Mouse (Mus musculus): ENCODE measurements around the gene Ints3. TPM values are rescaled to one million over a fixed set of nuclear protein-coding genes. Genes with fewer than 3 reads are reported as not detected.

Ints3 gene
- polyA plus RNA-seq, 1 experiment from 2014 or later = 34.4 TPM

- H3K4me1 ChIP-seq (ENCODE audit: control insufficient read depth, insufficient read depth, low read length) = no peaks in the 10 kb centered on the region
- DNase-seq (ENCODE audit: low spot score, missing footprints) = peak; percentile 95
- H3K27ac ChIP-seq (ENCODE audit: low read depth, low read length) = no peak overlapping the region
- no peaks in the 10 kb centered on the region for H3K27me3 ChIP-seq (ENCODE audit: control insufficient read depth, insufficient read depth, low read length)
- H3K4me3 ChIP-seq (ENCODE audit: low read depth, low read length) = no peak overlapping the region
- 0 out of 2 replicates have a peak, but pooled peaks have one; percentile 59 for ATAC-seq (ENCODE audit: low FRiP score)
- no peak overlapping the region for H3K4me2 ChIP-seq
- H3K9me3 ChIP-seq (ENCODE audit: control insufficient read depth, low read length) = no peaks in the 10 kb centered on the region
- WGBS = 54% methylated on average over 5 of the region's 5 CpGs
- H3K9ac ChIP-seq (ENCODE audit: low read length) = no peak overlapping the region
- H3K36me3 ChIP-seq (ENCODE audit: control insufficient read depth, insufficient read depth, low read length) = peaks cover 28% of the 10 kb centered on the region
Observed at GRCm38 (mm10) chr3:90412312-90413010, 21.0 kb downstream of the Ints3 start.

- no peak overlapping the region for H3K27ac ChIP-seq (ENCODE audit: low read depth, low read length)
- H3K4me3 ChIP-seq (ENCODE audit: low read depth, low read length) = no peak overlapping the region
- H3K4me2 ChIP-seq = no peak overlapping the region
- 95% methylated on average over 3 of the region's 3 CpGs for WGBS
- no peaks in the 10 kb centered on the region for H3K4me1 ChIP-seq (ENCODE audit: control insufficient read depth, insufficient read depth, low read length)
- H3K36me3 ChIP-seq (ENCODE audit: control insufficient read depth, insufficient read depth, low read length) = peaks cover 39% of the 10 kb centered on the region
- H3K9ac ChIP-seq (ENCODE audit: low read length) = no peak overlapping the region
- DNase-seq (ENCODE audit: low spot score, missing footprints) (no peak), ATAC-seq (ENCODE audit: low FRiP score) (no peak)
- no peaks in the 10 kb centered on the region for H3K9me3 ChIP-seq (ENCODE audit: control insufficient read depth, low read length)
- no peaks in the 10 kb centered on the region for H3K27me3 ChIP-seq (ENCODE audit: control insufficient read depth, insufficient read depth, low read length)
Observed at GRCm38 (mm10) chr3:90408721-90409120, 24.7 kb downstream of the Ints3 start.

- ATAC-seq (ENCODE audit: low FRiP score) = no peak
- DNase-seq (ENCODE audit: low spot score, missing footprints) = no peak
- Histone ChIP-seq H3K9ac (ENCODE audit: low read length) (no peak overlapping the region), H3K4me3 (ENCODE audit: low read depth, low read length) (no peak overlapping the region), H3K36me3 (ENCODE audit: control insufficient read depth, insufficient read depth, low read length) (peaks cover 52% of the 10 kb centered on the region), H3K27me3 (ENCODE audit: control insufficient read depth, insufficient read depth, low read length) (no peaks in the 10 kb centered on the region), H3K27ac (ENCODE audit: low read depth, low read length) (no peak overlapping the region), H3K4me1 (ENCODE audit: control insufficient read depth, insufficient read depth, low read length) (no peaks in the 10 kb centered on the region), H3K4me2 (no peak overlapping the region), H3K9me3 (ENCODE audit: control insufficient read depth, low read length) (no peaks in the 10 kb centered on the region)
- WGBS = 91% methylated on average over 5 of the region's 5 CpGs
Observed at GRCm38 (mm10) chr3:90406414-90406813, 27.0 kb downstream of the Ints3 start.

GRCm38 (mm10) chr3:90404609-90405008, 28.8 kb downstream of the Ints3 start:
- no peaks in the 10 kb centered on the region for H3K9me3 ChIP-seq (ENCODE audit: control insufficient read depth, low read length)
- H3K27ac ChIP-seq (ENCODE audit: low read depth, low read length) = no peak overlapping the region
- 87% methylated on average over 4 of the region's 4 CpGs for whole genome bisulfite sequencing
- H3K27me3 ChIP-seq (ENCODE audit: control insufficient read depth, insufficient read depth, low read length) = no peaks in the 10 kb centered on the region
- DNase-seq (ENCODE audit: low spot score, missing footprints) (no peak), ATAC-seq (ENCODE audit: low FRiP score) (no peak)
- H3K9ac ChIP-seq (ENCODE audit: low read length) = no peak overlapping the region
- H3K4me3 ChIP-seq (ENCODE audit: low read depth, low read length) = no peak overlapping the region
- no peak overlapping the region for H3K4me2 ChIP-seq
- H3K4me1 ChIP-seq (ENCODE audit: control insufficient read depth, insufficient read depth, low read length) = no peaks in the 10 kb centered on the region
- H3K36me3 ChIP-seq (ENCODE audit: control insufficient read depth, insufficient read depth, low read length) = peaks cover 54% of the 10 kb centered on the region

- WGBS = 94% methylated on average over 3 of the region's 3 CpGs
- DNase-seq (ENCODE audit: low spot score, missing footprints) = no peak
- Histone ChIP-seq H3K9me3 (ENCODE audit: control insufficient read depth, low read length) (no peaks in the 10 kb centered on the region), H3K4me3 (ENCODE audit: low read depth, low read length) (no peak overlapping the region), H3K27me3 (ENCODE audit: control insufficient read depth, insufficient read depth, low read length) (no peaks in the 10 kb centered on the region), H3K36me3 (ENCODE audit: control insufficient read depth, insufficient read depth, low read length) (peaks cover 59% of the 10 kb centered on the region), H3K27ac (ENCODE audit: low read depth, low read length) (no peak overlapping the region), H3K9ac (ENCODE audit: low read length) (no peak overlapping the region), H3K4me2 (no peak overlapping the region), H3K4me1 (ENCODE audit: control insufficient read depth, insufficient read depth, low read length) (no peaks in the 10 kb centered on the region)
- no peak for ATAC-seq (ENCODE audit: low FRiP score)
Observed at GRCm38 (mm10) chr3:90404121-90404520, 29.3 kb downstream of the Ints3 start.

- Histone ChIP-seq H3K36me3 (ENCODE audit: control insufficient read depth, insufficient read depth, low read length) (peaks cover 47% of the 10 kb centered on the region), H3K27me3 (ENCODE audit: control insufficient read depth, insufficient read depth, low read length) (no peaks in the 10 kb centered on the region), H3K4me2 (no peak overlapping the region), H3K9ac (ENCODE audit: low read length) (no peak overlapping the region), H3K4me3 (ENCODE audit: low read depth, low read length) (no peak overlapping the region), H3K4me1 (ENCODE audit: control insufficient read depth, insufficient read depth, low read length) (no peaks in the 10 kb centered on the region), H3K9me3 (ENCODE audit: control insufficient read depth, low read length) (no peaks in the 10 kb centered on the region), H3K27ac (ENCODE audit: low read depth, low read length) (no peak overlapping the region)
- no peak for ATAC-seq (ENCODE audit: low FRiP score)
- 79% methylated on average over 4 of the region's 4 CpGs for WGBS
- no peak for DNase-seq (ENCODE audit: low spot score, missing footprints)
Observed at GRCm38 (mm10) chr3:90400993-90401392, 32.4 kb downstream of the Ints3 start.

- Histone ChIP-seq H3K27ac (ENCODE audit: low read depth, low read length) (no peak overlapping the region), H3K27me3 (ENCODE audit: control insufficient read depth, insufficient read depth, low read length) (no peaks in the 10 kb centered on the region), H3K4me2 (no peak overlapping the region), H3K9me3 (ENCODE audit: control insufficient read depth, low read length) (no peaks in the 10 kb centered on the region), H3K4me1 (ENCODE audit: control insufficient read depth, insufficient read depth, low read length) (no peaks in the 10 kb centered on the region), H3K9ac (ENCODE audit: low read length) (no peak overlapping the region), H3K4me3 (ENCODE audit: low read depth, low read length) (no peak overlapping the region), H3K36me3 (ENCODE audit: control insufficient read depth, insufficient read depth, low read length) (peaks cover 51% of the 10 kb centered on the region)
- no peak for ATAC-seq (ENCODE audit: low FRiP score)
- WGBS = 89% methylated on average over 3 of the region's 3 CpGs
- DNase-seq (ENCODE audit: low spot score, missing footprints) = no peak
Observed at GRCm38 (mm10) chr3:90395629-90396028, 37.8 kb downstream of the Ints3 start.

GRCm38 (mm10) chr3:90392661-90393060, 40.8 kb downstream of the Ints3 start:
- Histone ChIP-seq H3K27ac (ENCODE audit: low read depth, low read length) (no peak overlapping the region), H3K9me3 (ENCODE audit: control insufficient read depth, low read length) (no peaks in the 10 kb centered on the region), H3K4me2 (no peak overlapping the region), H3K4me3 (ENCODE audit: low read depth, low read length) (no peak overlapping the region), H3K36me3 (ENCODE audit: control insufficient read depth, insufficient read depth, low read length) (peaks cover 36% of the 10 kb centered on the region), H3K4me1 (ENCODE audit: control insufficient read depth, insufficient read depth, low read length) (peaks cover 14% of the 10 kb centered on the region), H3K9ac (ENCODE audit: low read length) (no peak overlapping the region), H3K27me3 (ENCODE audit: control insufficient read depth, insufficient read depth, low read length) (peaks cover 2% of the 10 kb centered on the region)
- 92% methylated on average over 3 of the region's 3 CpGs for WGBS
- no peak for ATAC-seq (ENCODE audit: low FRiP score)
- DNase-seq (ENCODE audit: low spot score, missing footprints) = no peak

GRCm38 (mm10) chr3:90391941-90392340, 41.5 kb downstream of the Ints3 start:
- peaks cover 14% of the 10 kb centered on the region for H3K4me1 ChIP-seq (ENCODE audit: control insufficient read depth, insufficient read depth, low read length)
- H3K9ac ChIP-seq (ENCODE audit: low read length) = no peak overlapping the region
- 87% methylated on average over 8 of the region's 8 CpGs for WGBS
- no peak overlapping the region for H3K4me3 ChIP-seq (ENCODE audit: low read depth, low read length)
- peaks cover 2% of the 10 kb centered on the region for H3K27me3 ChIP-seq (ENCODE audit: control insufficient read depth, insufficient read depth, low read length)
- no peak overlapping the region for H3K4me2 ChIP-seq
- no peak for DNase-seq (ENCODE audit: low spot score, missing footprints)
- H3K9me3 ChIP-seq (ENCODE audit: control insufficient read depth, low read length) = no peaks in the 10 kb centered on the region
- no peak overlapping the region for H3K27ac ChIP-seq (ENCODE audit: low read depth, low read length)
- no peak for ATAC-seq (ENCODE audit: low FRiP score)
- peaks cover 36% of the 10 kb centered on the region for H3K36me3 ChIP-seq (ENCODE audit: control insufficient read depth, insufficient read depth, low read length)

Data from midbrain, embryonic 11.5 days (tissue).